Mouse (Mus musculus): ENCODE measurements around the gene Polr3g. TPM values are rescaled to one million over a fixed set of nuclear protein-coding genes. Genes with fewer than 3 reads are reported as not detected.
A peak's percentile ranks its signal among the peaks of the same experiment; 100 is the strongest.
"Not testable (repeated sequence)": the region's sequence is repeated elsewhere in the genome, so short reads cannot be mapped to it uniquely, and the experiment has no call there.

The Polr3g gene
- polyA plus RNA-seq, 1 experiment from 2014 or later: 3.4 TPM

DNA sequence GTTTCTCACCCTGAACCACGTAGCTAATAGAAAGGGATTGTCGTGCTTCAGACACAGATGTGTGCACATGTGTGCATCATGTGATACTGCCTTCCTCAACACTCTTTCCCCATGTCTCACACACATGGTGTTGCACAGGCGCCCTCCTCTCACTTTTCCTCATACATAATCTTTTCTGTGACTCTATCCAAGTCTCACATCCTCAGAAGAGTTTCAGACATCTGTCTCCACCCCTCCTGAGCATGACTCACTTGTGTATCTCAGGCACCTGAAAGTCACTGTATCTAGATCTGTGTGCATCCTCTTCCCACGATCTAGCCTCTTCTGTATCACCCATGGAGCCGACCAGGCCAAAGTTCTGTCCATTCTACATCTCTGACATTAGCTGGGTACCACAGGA, 43.1 kb downstream of the Polr3g start:
- no peak for ATAC-seq
- no peaks in the 10 kb centered on the region for H3K4me1 ChIP-seq (ENCODE audit: control insufficient read depth, insufficient read depth, low read length)
- WGBS: 88% methylated on average over 5 of the region's 5 CpGs
- no peaks in the 10 kb centered on the region for H3K9me3 ChIP-seq (replicated peaks; ENCODE audit: control insufficient read depth, low read length)
- H3K4me2 ChIP-seq (ENCODE audit: low read length): no peak overlapping the region
- no peaks in the 10 kb centered on the region for H3K27me3 ChIP-seq (replicated peaks; ENCODE audit: control insufficient read depth, insufficient read depth, low read length)
- H3K4me3 ChIP-seq (ENCODE audit: low read depth, low read length): no peak overlapping the region
- H3K36me3 ChIP-seq (ENCODE audit: control insufficient read depth, insufficient read depth, low read length): peaks cover 56% of the 10 kb centered on the region
- no peak overlapping the region for H3K27ac ChIP-seq (ENCODE audit: low read depth, low read length)
- H3K9ac ChIP-seq (ENCODE audit: low read length): no peak overlapping the region
- DNase-seq (ENCODE audit: low spot score): no peak

DNA sequence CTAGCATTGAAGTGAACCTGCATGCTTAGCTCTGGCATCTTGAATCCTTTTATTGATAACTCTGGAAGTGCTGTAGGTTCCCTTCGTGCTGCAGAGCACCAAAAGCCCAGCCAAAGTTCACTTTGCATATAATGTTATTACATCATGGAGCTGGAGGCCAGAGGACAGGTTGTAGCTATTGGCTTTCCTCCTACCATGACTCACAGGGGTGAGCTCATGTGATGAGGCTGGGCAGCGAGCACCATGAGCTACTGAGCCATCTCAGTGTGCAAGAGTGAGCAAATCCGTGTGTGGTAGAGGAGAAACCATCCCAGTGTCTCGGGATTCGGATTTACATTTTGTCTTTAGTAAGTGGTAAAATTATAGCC, 46.5 kb downstream of the Polr3g start:
- no peak overlapping the region for H3K4me2 ChIP-seq (ENCODE audit: low read length)
- no peak overlapping the region for H3K27ac ChIP-seq (ENCODE audit: low read depth, low read length)
- ATAC-seq (peak; percentile 42; the same call in 1 of the 2 replicates), DNase-seq (ENCODE audit: low spot score) (no peak)
- peaks cover 44% of the 10 kb centered on the region for H3K36me3 ChIP-seq (ENCODE audit: control insufficient read depth, insufficient read depth, low read length)
- 90% methylated on average over 5 of the region's 5 CpGs for WGBS
- no peak overlapping the region for H3K4me3 ChIP-seq (ENCODE audit: low read depth, low read length)
- no peak overlapping the region for H3K9ac ChIP-seq (ENCODE audit: low read length)
- no peaks in the 10 kb centered on the region for H3K9me3 ChIP-seq (replicated peaks; ENCODE audit: control insufficient read depth, low read length)
- H3K27me3 ChIP-seq (replicated peaks; ENCODE audit: control insufficient read depth, insufficient read depth, low read length): no peaks in the 10 kb centered on the region
- H3K4me1 ChIP-seq (ENCODE audit: control insufficient read depth, insufficient read depth, low read length): no peaks in the 10 kb centered on the region

DNA sequence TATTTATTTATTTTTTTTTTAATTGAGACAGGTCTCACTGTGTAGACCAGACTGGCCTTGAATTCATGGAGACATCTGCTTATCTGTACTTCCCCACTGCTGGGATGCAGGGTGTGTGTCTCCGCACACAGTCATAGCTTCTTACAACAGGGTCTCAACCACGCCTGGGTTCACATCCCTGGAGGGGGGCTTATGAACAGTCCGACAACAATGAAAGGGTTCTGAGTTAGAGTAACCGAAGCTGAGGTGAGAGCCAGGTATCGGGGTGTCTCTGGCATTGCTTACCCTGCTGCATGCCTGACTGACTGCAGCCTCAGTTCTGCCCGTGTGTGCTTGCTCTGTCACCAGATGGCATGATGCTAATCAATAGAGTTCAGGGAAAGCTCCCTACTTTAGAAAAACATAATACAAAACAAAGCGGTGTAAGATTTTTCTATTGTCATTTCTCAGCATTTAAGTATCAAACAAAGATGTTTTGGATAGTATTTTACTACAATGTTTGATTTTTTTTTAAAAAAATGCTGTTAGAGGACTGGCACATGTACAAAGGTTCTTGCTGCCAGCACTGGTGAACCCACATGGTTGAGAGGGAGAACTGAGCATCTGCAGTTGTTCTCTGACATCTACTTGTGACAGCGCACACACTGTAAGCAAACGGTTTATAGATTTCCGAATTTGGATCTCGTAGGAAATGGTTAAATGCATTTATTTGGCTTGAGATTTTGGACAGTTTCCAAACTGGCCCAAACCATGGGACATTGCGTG, 47.1 kb downstream of the Polr3g start:
- peak; percentile 25 for DNase-seq (ENCODE audit: low spot score)
- Histone ChIP-seq H3K4me1 (ENCODE audit: control insufficient read depth, insufficient read depth, low read length) (no peaks in the 10 kb centered on the region), H3K9me3 (replicated peaks; ENCODE audit: control insufficient read depth, low read length) (no peaks in the 10 kb centered on the region), H3K36me3 (ENCODE audit: control insufficient read depth, insufficient read depth, low read length) (peaks cover 38% of the 10 kb centered on the region), H3K4me3 (ENCODE audit: low read depth, low read length) (no peak overlapping the region), H3K27ac (ENCODE audit: low read depth, low read length) (peak overlapping the region; percentile 17; the same call in 1 of the 2 replicates), H3K4me2 (ENCODE audit: low read length) (no peak overlapping the region), H3K27me3 (replicated peaks; ENCODE audit: control insufficient read depth, insufficient read depth, low read length) (no peaks in the 10 kb centered on the region), H3K9ac (ENCODE audit: low read length) (no peak overlapping the region)
- peak; percentile 70; the same call in 1 of the 2 replicates for ATAC-seq
- WGBS: 76% methylated on average over 12 of the region's 12 CpGs

DNA sequence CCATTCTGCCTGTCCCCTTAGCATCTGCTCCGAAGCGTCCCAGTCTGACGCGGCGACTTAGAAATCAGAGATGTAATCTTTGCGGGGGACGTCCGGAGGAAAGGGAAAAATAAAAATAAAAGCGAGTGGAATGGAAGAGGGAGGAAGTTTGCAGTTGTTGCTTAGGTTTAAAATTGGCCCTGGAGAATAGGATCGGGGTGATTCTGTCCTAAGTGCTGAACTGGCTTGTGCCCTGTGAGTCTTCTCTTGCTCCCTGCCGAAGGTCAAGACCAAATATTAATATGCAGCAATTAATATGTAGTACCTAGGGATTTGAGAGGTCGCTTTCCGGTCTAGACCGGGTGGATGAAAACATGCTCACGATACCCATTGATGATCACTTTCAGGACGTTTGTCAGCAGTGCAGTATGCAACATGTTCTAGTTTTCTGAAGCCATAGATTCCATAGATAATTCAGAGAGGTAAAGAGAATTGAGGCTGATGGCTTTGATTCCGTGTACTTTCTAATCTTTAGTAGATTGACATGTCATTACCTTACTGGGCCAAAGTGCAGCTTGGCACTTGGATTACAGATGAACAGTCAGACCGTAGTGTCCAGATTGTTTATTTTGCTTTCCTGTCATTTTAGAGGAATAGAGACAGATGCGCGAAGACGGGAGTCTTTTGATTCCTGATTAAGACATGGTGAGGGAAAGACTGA, 52.6 kb downstream of the Polr3g start:
- 11% methylated on average over 21 of the region's 21 CpGs for WGBS
- Histone ChIP-seq H3K4me2 (ENCODE audit: low read length) (peak overlapping the region; percentile 87), H3K27ac (ENCODE audit: low read depth, low read length) (peak overlapping the region; percentile 80), H3K4me1 (ENCODE audit: control insufficient read depth, insufficient read depth, low read length) (no peaks in the 10 kb centered on the region; the same call in 1 of the 2 replicates), H3K27me3 (replicated peaks; ENCODE audit: control insufficient read depth, insufficient read depth, low read length) (no peaks in the 10 kb centered on the region), H3K4me3 (ENCODE audit: low read depth, low read length) (peak overlapping the region; percentile 79), H3K36me3 (ENCODE audit: control insufficient read depth, insufficient read depth, low read length) (no peaks in the 10 kb centered on the region), H3K9ac (ENCODE audit: low read length) (peak overlapping the region; percentile 88), H3K9me3 (replicated peaks; ENCODE audit: control insufficient read depth, low read length) (no peaks in the 10 kb centered on the region)
- DNase-seq (ENCODE audit: low spot score): peak; percentile 7
- no peak for ATAC-seq

DNA sequence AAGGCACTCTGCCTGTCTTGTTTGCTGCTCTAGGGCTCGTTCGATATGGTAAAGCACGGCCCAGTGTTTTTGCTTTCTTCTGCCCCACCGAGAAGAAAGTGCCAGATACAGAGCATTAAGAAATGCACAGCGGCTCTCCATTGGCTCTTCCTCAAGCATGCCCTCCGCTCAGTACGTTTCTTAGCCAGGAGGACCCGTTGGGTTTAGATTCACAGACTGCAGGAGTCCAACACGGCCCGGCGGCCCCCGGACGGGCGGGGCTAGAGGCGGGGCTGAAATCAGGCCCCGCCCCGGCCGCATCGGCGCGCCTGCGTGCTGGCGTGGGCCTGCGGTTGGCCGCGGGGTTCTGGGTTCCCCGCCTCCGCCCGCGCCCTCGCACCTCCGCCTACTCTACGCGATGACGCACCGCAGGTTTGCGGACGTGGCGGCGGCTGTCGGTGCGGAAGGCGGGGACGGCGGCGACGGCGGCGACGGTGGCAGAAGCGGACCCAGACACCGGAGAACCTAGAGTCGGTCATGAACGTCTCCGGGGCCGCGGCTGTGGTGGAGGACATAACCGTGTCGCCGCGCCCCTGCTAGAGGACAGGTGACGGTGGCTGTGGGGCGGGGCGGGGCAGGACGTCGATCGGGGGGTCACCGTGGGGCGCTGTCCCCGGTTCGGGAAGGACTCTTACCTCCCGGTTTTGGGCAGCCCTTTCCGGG, 53.3 kb downstream of the Polr3g start, which contains the start of gene Lysmd3:
Gene Lysmd3 (plus strand): TSS at position 313 of the 702 bp plus-strand sequence.
- Histone ChIP-seq H3K36me3 (ENCODE audit: control insufficient read depth, insufficient read depth, low read length) (no peaks in the 10 kb centered on the region), H3K9me3 (replicated peaks; ENCODE audit: control insufficient read depth, low read length) (no peaks in the 10 kb centered on the region), H3K4me1 (ENCODE audit: control insufficient read depth, insufficient read depth, low read length) (no peaks in the 10 kb centered on the region; the same call in 1 of the 2 replicates), H3K4me3 (ENCODE audit: low read depth, low read length) (peak within 1 kb of the TSS; percentile 79), H3K4me2 (ENCODE audit: low read length) (peak within 1 kb of the TSS; percentile 87), H3K9ac (ENCODE audit: low read length) (peak within 1 kb of the TSS; percentile 88), H3K27me3 (replicated peaks; ENCODE audit: control insufficient read depth, insufficient read depth, low read length) (no peaks in the 10 kb centered on the region), H3K27ac (ENCODE audit: low read depth, low read length) (peak within 1 kb of the TSS; percentile 80)
- DNase-seq (ENCODE audit: low spot score) (peak; percentile 94), ATAC-seq (peak; percentile 99)
- WGBS: under 1% methylated on average over 73 of the region's 73 CpGs

DNA sequence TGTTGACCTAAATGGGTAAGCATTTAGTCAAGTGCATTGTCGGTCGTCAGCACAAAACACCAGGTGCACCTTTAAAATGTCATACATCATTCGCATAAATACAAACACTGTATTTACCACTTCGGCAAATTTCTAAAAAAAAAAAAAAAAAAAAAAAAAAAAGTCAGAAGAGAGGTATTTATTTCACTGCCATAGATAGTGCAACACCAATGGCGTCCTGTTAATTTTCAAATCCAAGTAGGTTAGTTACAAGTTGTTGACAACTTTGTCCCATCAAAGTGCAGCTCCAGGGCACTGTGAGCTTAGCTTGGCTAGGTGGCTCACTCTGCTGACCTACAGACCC, 53.8 kb downstream of the Polr3g start:
- DNase-seq (ENCODE audit: low spot score): no peak
- peak overlapping the region; percentile 87 for H3K4me2 ChIP-seq (ENCODE audit: low read length)
- peak overlapping the region; percentile 79 for H3K4me3 ChIP-seq (ENCODE audit: low read depth, low read length)
- no peaks in the 10 kb centered on the region for H3K9me3 ChIP-seq (replicated peaks; ENCODE audit: control insufficient read depth, low read length)
- H3K27ac ChIP-seq (ENCODE audit: low read depth, low read length): peak overlapping the region; percentile 80
- no peaks in the 10 kb centered on the region; the same call in 1 of the 2 replicates for H3K4me1 ChIP-seq (ENCODE audit: control insufficient read depth, insufficient read depth, low read length)
- 15% methylated on average over 5 of the region's 5 CpGs for WGBS
- H3K27me3 ChIP-seq (replicated peaks; ENCODE audit: control insufficient read depth, insufficient read depth, low read length): no peaks in the 10 kb centered on the region
- peak overlapping the region; percentile 51 for H3K9ac ChIP-seq (ENCODE audit: low read length)
- no peak for ATAC-seq
- no peaks in the 10 kb centered on the region for H3K36me3 ChIP-seq (ENCODE audit: control insufficient read depth, insufficient read depth, low read length)

DNA sequence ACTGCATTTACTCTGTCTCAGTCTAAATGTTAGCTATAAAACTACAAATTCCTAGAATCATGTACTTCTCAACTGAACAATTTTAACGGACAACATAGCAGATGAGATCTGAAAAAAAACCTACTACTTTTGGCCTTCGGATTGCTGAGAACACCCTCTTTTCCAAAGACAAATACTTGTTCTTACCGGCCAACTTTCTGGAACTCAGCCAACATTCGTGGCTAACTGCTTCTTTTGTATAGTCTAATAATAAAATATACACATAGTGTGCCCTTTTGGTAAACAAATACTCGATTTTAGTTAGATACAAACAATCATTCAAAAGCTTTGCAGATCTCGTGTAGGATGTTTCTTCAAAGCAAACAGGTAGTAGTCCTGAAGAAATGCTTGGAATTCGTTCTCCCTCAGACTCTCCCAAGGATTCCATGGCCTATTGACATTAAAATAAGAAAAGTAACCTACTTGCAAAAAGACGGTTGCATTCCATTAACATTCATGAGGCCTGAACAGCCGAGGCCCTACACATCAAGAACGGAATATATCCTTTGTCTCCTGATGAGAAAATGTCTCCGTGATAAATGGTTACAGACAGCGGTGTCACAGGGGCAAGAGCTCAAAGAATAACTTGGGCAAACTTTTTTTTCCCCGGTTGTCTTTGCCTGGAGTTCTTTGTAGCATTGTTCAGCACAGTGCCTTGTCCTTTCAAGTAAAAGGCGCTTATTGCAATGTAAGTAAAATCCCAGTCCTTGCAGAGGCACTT, 54.5 kb downstream of the Polr3g start:
- ATAC-seq (no peak), DNase-seq (ENCODE audit: low spot score) (peak; percentile 49)
- Histone ChIP-seq H3K4me3 (ENCODE audit: low read depth, low read length) (peak overlapping the region; percentile 79), H3K9ac (ENCODE audit: low read length) (peak overlapping the region; percentile 18; the same call in 1 of the 2 replicates), H3K27ac (ENCODE audit: low read depth, low read length) (peak overlapping the region; percentile 45; the same call in 1 of the 2 replicates), H3K27me3 (replicated peaks; ENCODE audit: control insufficient read depth, insufficient read depth, low read length) (no peaks in the 10 kb centered on the region), H3K36me3 (ENCODE audit: control insufficient read depth, insufficient read depth, low read length) (no peaks in the 10 kb centered on the region), H3K4me1 (ENCODE audit: control insufficient read depth, insufficient read depth, low read length) (no peaks in the 10 kb centered on the region; the same call in 1 of the 2 replicates), H3K4me2 (ENCODE audit: low read length) (peak overlapping the region; percentile 87), H3K9me3 (replicated peaks; ENCODE audit: control insufficient read depth, low read length) (no peaks in the 10 kb centered on the region)
- 5% methylated on average over 14 of the region's 14 CpGs for WGBS

DNA sequence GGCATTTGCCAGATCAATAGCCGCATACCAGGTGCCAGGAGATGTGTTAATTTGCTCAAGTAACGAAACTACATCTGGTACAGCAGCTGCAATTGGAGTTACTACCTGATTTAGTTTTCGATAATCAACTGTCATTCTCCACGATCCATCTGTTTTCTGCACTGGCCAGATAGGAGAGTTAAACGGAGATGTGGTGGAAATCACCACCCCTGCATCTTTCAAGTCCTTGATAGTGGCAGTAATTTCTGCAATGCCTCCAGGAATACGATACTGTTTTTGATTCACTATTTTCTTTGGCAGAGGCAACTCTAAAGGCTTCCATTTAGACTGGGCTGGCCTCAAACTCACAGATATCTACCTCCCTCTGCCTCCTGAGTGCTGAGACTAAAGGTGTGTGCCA, 60.4 kb downstream of the Polr3g start:
- H3K9me3 ChIP-seq (replicated peaks; ENCODE audit: control insufficient read depth, low read length); H3K36me3 ChIP-seq (ENCODE audit: control insufficient read depth, insufficient read depth, low read length); H3K4me2 ChIP-seq (ENCODE audit: low read length); H3K27ac ChIP-seq (ENCODE audit: low read depth, low read length); H3K4me3 ChIP-seq (ENCODE audit: low read depth, low read length); H3K27me3 ChIP-seq (replicated peaks; ENCODE audit: control insufficient read depth, insufficient read depth, low read length); H3K4me1 ChIP-seq (ENCODE audit: control insufficient read depth, insufficient read depth, low read length); DNase-seq (ENCODE audit: low spot score); ATAC-seq; H3K9ac ChIP-seq (ENCODE audit: low read length): not testable (repeated sequence)
- whole genome bisulfite sequencing: 83% methylated on average over 5 of the region's 6 CpGs

All from forebrain, embryonic 14.5 days (tissue).